Mouse (Mus musculus): ENCODE data around the gene Chd4. TPM values are rescaled to one million over a fixed set of nuclear protein-coding genes. Genes with fewer than 3 reads are reported as not detected.
A peak's percentile ranks its signal among the peaks of the same experiment; 100 is the strongest.
"Not testable (repeated sequence)": the region's sequence is repeated elsewhere in the genome, so short reads cannot be mapped to it uniquely, and the experiment has no call there.

Gene Chd4
- polyA plus RNA-seq (2016; fragmentation: Nextera tagmentation; extraction: Ambion mirVana): 90.7 and 103 TPM in 2 replicates

DNA sequence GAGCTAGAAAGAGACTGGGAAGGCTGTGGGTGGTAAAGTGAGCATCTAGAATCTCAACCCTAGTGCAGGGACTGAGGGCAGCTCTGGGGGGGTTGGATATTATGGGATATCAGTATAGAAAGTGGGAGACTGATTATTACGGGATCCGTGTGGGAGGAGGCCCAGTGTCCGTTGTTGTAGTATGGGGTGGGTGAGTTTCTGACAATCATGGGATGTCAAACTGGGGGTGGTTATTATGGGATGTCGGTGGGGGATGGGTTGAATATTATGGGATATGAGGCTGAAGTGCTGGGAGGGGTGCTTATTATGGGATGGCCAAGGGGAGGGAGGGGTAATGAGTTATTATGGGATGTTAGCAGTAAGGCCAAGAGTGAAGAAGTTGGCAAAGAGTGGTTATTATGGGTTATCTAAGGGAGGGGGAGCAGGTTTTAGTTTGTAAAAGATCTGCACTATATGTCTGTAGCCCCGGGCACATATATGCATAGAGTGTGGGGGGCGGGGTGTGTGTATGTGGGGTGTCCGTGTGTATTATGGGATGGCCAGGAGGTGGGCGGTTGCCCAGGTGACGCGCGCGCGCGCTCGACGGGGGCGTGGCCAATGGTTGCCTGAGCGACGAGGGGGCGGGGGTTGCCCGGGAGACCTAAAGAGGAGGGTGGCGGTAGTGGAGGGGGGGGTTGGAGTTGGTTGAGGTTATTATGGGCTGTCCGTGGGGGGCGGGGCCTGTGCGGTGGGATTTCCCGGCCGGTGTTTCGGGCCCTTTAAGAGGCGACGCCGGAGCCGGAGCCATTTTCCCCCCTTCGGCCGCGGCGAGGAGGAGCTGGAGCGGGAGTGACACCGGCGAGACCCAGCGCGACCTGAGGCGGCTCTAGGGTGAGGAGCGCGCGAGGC, at the start of gene Chd4:
TSS of gene Chd4 (plus strand) at position 591 of the 888 bp plus-strand sequence.
- H3K9me3 ChIP-seq (replicated peaks): no peaks in the 10 kb centered on the region
- 4% methylated on average over 44 of the region's 45 CpGs for WGBS

DNA sequence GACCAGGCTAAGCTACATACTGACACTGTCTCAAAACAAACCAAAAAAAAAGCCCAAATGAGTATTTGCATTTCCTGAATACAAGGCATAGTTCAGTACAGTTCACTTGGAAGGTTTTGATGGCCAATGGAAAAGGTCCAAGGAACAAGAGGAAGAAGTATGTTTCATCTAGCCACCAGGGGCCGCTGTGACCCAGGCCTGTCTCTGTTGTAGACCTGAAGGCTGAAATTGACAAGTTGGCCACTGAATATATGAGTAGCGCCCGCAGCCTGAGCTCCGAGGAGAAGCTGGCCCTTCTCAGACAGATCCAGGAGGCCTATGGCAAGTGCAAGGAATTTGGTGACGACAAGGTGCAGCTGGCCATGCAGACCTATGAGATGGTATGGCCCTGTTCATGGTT, 49.1 kb upstream of the Chd4 start:
- no peaks in the 10 kb centered on the region for H3K9me3 ChIP-seq (replicated peaks)
- WGBS: 49% methylated on average over 5 of the region's 5 CpGs
- H3K4me1 ChIP-seq: no peaks in the 10 kb centered on the region
- DNase-seq (ENCODE audit: low spot score): peak; percentile 79
- no peaks in the 10 kb centered on the region for H3K27me3 ChIP-seq (ENCODE audit: low read depth, poor library complexity, severe bottlenecking)
- no peak overlapping the region for H3K4me3 ChIP-seq
- H3K36me3 ChIP-seq: peaks cover 89% of the 10 kb centered on the region
- H3K27ac ChIP-seq (replicated peaks): no peak overlapping the region

More for the DNA sequence above, at the start of gene Chd4:
- H3K27ac ChIP-seq (replicated peaks): peak within 1 kb of the TSS; percentile 97
- peak; percentile 93 for DNase-seq (ENCODE audit: low spot score)
- H3K4me1 ChIP-seq: peaks cover 60% of the 10 kb centered on the region
- H3K27me3 ChIP-seq (ENCODE audit: low read depth, poor library complexity, severe bottlenecking): no peaks in the 10 kb centered on the region
- peak within 1 kb of the TSS; percentile 80 for H3K4me3 ChIP-seq
- H3K36me3 ChIP-seq: peaks cover 33% of the 10 kb centered on the region

GRCm38 (mm10) chr6:125049678-125050077, 46.1 kb upstream of the Chd4 start, which contains the start of gene Acrbp:
Gene Acrbp, plus strand, starts transcription at chr6:125049689.
- Histone ChIP-seq H3K36me3 (peaks cover 96% of the 10 kb centered on the region), H3K4me1 (no peaks in the 10 kb centered on the region), H3K9me3 (replicated peaks) (no peaks in the 10 kb centered on the region), H3K27ac (replicated peaks) (no peak within 1 kb of the TSS), H3K4me3 (no peak within 1 kb of the TSS), H3K27me3 (ENCODE audit: low read depth, poor library complexity, severe bottlenecking) (no peaks in the 10 kb centered on the region)
- 36% methylated on average over 20 of the region's 20 CpGs for WGBS
- DNase-seq (ENCODE audit: low spot score): no peak

DNA sequence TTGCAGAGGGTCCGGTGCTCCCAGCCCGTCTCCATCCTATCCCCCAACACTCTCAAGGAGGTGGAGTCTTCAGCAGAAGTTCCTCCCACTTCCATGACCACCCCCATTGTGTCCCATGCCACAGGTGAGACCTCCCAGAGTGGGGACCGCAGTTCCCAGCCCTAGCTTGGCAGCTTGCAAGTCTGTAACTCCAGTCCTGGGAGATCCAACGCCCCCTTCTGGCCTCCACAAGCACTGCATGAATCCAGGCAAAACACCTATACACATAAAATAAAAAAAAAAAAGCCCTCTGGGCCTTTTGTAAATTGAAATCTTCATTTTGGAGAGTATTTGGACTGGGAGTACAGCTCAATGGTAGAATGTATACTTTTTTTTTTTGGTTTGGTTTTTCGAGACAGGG, 44.5 kb upstream of the Chd4 start:
- H3K9me3 ChIP-seq (replicated peaks): no peaks in the 10 kb centered on the region
- H3K27me3 ChIP-seq (ENCODE audit: low read depth, poor library complexity, severe bottlenecking): no peaks in the 10 kb centered on the region
- H3K4me3 ChIP-seq: no peak overlapping the region
- DNase-seq (ENCODE audit: low spot score): no peak
- whole genome bisulfite sequencing: 71% methylated on average over 5 of the region's 5 CpGs
- peaks cover 91% of the 10 kb centered on the region for H3K36me3 ChIP-seq
- no peak overlapping the region for H3K27ac ChIP-seq (replicated peaks)
- no peaks in the 10 kb centered on the region for H3K4me1 ChIP-seq

DNA sequence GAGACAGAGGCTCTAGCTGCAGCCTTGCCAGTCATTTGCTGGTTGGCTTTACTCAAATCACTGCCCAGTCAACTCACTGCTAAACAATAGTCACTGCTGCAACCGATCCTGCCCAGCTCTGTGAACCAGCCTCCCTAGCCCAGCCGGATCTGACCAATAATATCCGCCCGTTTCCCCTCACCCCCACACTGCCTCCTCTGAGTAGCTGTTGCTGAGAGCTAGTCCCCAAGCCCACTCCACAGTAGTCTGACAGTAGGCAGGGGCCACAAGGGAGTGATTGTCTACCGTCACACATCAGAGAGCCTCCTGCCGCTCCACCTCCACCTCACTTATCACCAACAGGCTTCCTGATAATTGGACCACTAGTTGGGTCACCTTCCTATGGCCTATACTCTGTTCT, 34.3 kb upstream of the Chd4 start:
- Histone ChIP-seq H3K27ac (replicated peaks) (no peak overlapping the region; the same call in 1 of the 2 replicates), H3K4me3 (no peak overlapping the region), H3K36me3 (no peaks in the 10 kb centered on the region), H3K4me1 (peaks cover 14% of the 10 kb centered on the region), H3K9me3 (replicated peaks) (no peaks in the 10 kb centered on the region), H3K27me3 (ENCODE audit: low read depth, poor library complexity, severe bottlenecking) (no peaks in the 10 kb centered on the region)
- no peak for DNase-seq (ENCODE audit: low spot score)
- WGBS: 50% methylated on average over 6 of the region's 6 CpGs

DNA sequence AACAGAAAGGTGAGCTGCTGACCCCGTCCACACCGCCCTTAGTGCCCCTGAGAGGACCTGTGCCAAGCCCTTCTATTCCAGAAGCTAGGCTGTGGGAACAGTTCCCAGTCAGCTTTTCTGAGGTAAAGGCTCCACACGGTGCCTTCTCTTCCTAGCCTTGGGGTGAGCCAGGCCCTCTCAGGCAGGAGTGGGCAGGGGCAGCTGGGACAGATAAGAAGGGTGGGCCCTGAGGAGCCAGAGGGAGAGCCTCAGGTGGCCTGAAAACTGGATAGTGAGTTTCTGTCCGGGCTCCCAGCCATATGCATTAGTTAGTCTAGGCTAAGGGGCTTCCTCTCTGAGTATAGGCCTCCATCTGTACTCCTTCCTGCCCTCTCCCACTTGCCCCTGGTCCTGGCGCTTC, 33.3 kb upstream of the Chd4 start:
- Histone ChIP-seq H3K4me3 (no peak overlapping the region), H3K4me1 (peaks cover 14% of the 10 kb centered on the region), H3K27me3 (ENCODE audit: low read depth, poor library complexity, severe bottlenecking) (no peaks in the 10 kb centered on the region), H3K36me3 (no peaks in the 10 kb centered on the region), H3K27ac (replicated peaks) (no peak overlapping the region), H3K9me3 (replicated peaks) (no peaks in the 10 kb centered on the region)
- no peak for DNase-seq (ENCODE audit: low spot score)
- WGBS: 84% methylated on average over 5 of the region's 5 CpGs

DNA sequence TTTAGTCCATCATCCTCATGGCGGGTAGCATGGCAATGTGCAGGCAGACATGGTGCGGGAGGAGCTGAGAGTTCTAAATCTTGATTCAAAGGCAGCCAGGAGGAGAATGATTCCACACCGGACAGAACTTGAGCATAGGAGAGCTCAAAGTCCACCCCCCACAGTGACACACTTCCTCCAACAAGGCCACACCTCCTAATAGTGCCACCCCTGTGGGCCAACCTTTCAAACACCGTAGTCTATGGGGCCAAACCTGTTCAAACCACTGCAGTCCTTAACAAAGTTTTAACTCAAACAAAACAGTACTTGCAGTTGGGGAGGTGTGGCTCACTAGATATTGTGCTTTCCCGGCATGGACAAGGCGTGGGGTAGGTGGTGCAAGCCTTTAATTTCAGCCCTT, 31.9 kb upstream of the Chd4 start:
- WGBS: 90% methylated on average over 6 of the region's 6 CpGs

DNA sequence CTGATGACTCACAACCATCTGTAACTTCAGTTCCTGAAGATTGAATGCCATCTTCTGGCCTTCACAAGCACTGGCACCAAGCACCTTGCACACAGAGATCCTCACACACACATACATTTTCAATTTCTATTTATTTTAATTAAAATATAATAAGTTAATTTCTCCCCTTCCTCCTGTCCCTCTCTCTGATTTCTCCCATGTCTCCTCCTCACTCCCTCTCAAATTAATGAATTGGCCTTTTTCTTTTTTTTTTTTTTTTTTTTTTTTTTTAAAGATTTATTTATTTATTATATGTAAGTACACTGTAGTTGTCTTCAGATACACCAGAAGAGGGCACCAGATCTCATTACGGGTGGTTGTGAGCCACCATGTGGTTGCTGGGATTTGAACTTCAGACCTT, 30.6 kb upstream of the Chd4 start:
- H3K4me3 ChIP-seq; H3K27ac ChIP-seq (replicated peaks); DNase-seq (ENCODE audit: low spot score): not testable (repeated sequence)

More for the DNA sequence above, 31.9 kb upstream of the Chd4 start:
- no peak for DNase-seq (ENCODE audit: low spot score)
- no peaks in the 10 kb centered on the region for H3K36me3 ChIP-seq
- no peaks in the 10 kb centered on the region for H3K27me3 ChIP-seq (ENCODE audit: low read depth, poor library complexity, severe bottlenecking)
- H3K9me3 ChIP-seq (replicated peaks): no peaks in the 10 kb centered on the region
- H3K4me3 ChIP-seq: no peak overlapping the region
- no peak overlapping the region for H3K27ac ChIP-seq (replicated peaks)
- peaks cover 14% of the 10 kb centered on the region for H3K4me1 ChIP-seq

GRCm38 (mm10) chr6:125067571-125067995, 28.2 kb upstream of the Chd4 start, which contains the start of gene Lpar5:
Gene Lpar5, plus strand, starts transcription at chr6:125067920.
- WGBS: 67% methylated on average over 8 of the region's 8 CpGs
- Histone ChIP-seq H3K27ac (replicated peaks) (no peak within 1 kb of the TSS), H3K27me3 (ENCODE audit: low read depth, poor library complexity, severe bottlenecking) (no peaks in the 10 kb centered on the region), H3K4me1 (peaks cover 13% of the 10 kb centered on the region), H3K36me3 (no peaks in the 10 kb centered on the region), H3K4me3 (no peak within 1 kb of the TSS), H3K9me3 (replicated peaks) (no peaks in the 10 kb centered on the region)
- no peak for DNase-seq (ENCODE audit: low spot score)

More for the DNA sequence above, 30.6 kb upstream of the Chd4 start:
- H3K36me3 ChIP-seq; H3K9me3 ChIP-seq (replicated peaks); H3K27me3 ChIP-seq (ENCODE audit: low read depth, poor library complexity, severe bottlenecking): not testable (repeated sequence)
- peaks cover 14% of the 10 kb centered on the region for H3K4me1 ChIP-seq
- whole genome bisulfite sequencing: 80% methylated on average over 1 of the region's 1 CpGs

- Histone ChIP-seq H3K4me1 (peaks cover 13% of the 10 kb centered on the region), H3K27me3 (ENCODE audit: low read depth, poor library complexity, severe bottlenecking) (no peaks in the 10 kb centered on the region), H3K4me3 (no peak overlapping the region), H3K27ac (replicated peaks) (peak overlapping the region; percentile 79), H3K9me3 (replicated peaks) (no peaks in the 10 kb centered on the region), H3K36me3 (no peaks in the 10 kb centered on the region)
- DNase-seq (ENCODE audit: low spot score): no peak
- WGBS: 90% methylated on average over 18 of the region's 18 CpGs
These were observed 24.4 kb upstream of the Chd4 start for GRCm38 (mm10) chr6:125071170-125071895.

DNA sequence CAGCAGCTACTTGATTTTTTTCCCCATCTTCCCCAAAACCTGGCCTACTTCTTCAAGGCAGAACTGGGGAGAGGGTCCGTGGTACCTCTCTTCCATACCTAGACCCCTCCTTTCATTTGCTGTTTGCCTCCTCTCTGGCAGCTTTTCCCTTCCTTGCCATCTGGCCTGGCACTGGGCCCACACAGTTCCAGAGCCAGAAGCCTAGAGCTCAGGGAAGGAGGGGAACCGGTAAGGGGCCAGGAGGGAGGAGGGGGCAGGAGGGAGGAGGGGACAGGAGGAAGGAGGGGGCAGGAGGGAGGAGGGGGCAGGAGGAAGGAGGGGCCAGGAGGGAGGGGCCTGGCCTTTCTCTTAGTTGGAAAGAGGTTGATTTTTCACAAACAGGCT, 23.9 kb upstream of the Chd4 start:
- H3K9me3 ChIP-seq (replicated peaks): no peaks in the 10 kb centered on the region
- no peaks in the 10 kb centered on the region for H3K27me3 ChIP-seq (ENCODE audit: low read depth, poor library complexity, severe bottlenecking)
- no peak for DNase-seq (ENCODE audit: low spot score)
- whole genome bisulfite sequencing: 24% methylated on average over 2 of the region's 2 CpGs
- H3K27ac ChIP-seq (replicated peaks): peak overlapping the region; percentile 79
- peaks cover 13% of the 10 kb centered on the region for H3K4me1 ChIP-seq
- H3K36me3 ChIP-seq: no peaks in the 10 kb centered on the region
- H3K4me3 ChIP-seq: no peak overlapping the region

DNA sequence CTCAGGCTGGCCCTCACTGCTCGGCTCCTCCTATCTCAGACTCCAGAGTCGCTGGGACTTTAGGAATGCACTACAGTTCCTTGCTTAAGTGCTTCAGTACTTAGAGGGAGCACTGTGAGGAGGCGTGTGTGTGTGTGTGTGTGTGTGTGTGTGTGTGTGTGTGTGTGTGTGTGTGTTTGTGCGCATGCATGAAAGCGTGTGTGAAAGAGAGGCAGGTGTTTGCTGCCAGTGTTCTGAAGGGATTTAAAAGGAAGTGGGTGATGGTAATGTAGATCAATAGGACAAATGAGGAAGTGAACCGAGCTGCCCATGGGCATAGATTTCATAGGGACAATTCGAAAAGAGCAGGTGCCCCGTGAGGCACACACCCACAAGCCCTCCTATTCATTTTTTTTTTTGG, 22.0 kb upstream of the Chd4 start:
- Histone ChIP-seq H3K4me1 (peaks cover 13% of the 10 kb centered on the region), H3K4me3 (no peak overlapping the region), H3K27me3 (ENCODE audit: low read depth, poor library complexity, severe bottlenecking) (no peaks in the 10 kb centered on the region), H3K9me3 (replicated peaks) (no peaks in the 10 kb centered on the region), H3K36me3 (no peaks in the 10 kb centered on the region), H3K27ac (replicated peaks) (no peak overlapping the region)
- WGBS: 73% methylated on average over 8 of the region's 8 CpGs
- DNase-seq (ENCODE audit: low spot score): no peak

- WGBS: 26% methylated on average over 25 of the region's 25 CpGs
- Histone ChIP-seq H3K27me3 (ENCODE audit: low read depth, poor library complexity, severe bottlenecking) (peaks cover 28% of the 10 kb centered on the region), H3K4me3 (peak overlapping the region; percentile 57), H3K9me3 (replicated peaks) (no peaks in the 10 kb centered on the region), H3K27ac (replicated peaks) (peak overlapping the region; percentile 88), H3K36me3 (no peaks in the 10 kb centered on the region), H3K4me1 (peaks cover 26% of the 10 kb centered on the region)
- DNase-seq (ENCODE audit: low spot score): no peak
These were observed 14.4 kb upstream of the Chd4 start for GRCm38 (mm10) chr6:125081394-125081793.
